Mouse (Mus musculus) A20 (cell line): ENCODE measurements around the gene Gm30302.

ENCODE experiments used
- DNase-seq: peaks from one replicate; pipeline ENCODE4 v3.0.0-alpha.2; 2011; ENCODE audit warnings: low read depth, low spot score

Gm30302 gene

GRCm38 (mm10) chr13:49738011-49738410 lies 60.8 kb downstream of the Gm30302 start:
- DNase-seq: no peak

DNA sequence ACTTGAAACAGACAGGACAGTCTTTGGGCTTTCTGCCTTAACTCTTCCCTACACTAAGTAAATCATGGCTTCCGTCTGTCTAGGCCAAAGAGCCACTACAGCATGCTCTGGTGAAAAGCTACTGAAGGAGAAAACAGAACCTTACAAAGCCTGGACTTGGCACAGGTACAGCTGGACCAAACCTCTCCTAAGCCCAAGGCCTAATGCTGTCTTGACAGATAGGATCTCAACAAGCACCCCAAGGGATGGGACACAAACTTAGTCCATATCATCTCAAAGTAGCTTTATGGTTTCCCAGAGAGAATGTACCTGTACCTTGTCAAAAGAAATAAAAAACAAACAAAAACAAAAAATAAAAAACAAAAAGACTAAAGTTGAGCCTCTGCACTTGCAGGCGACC lies 62.4 kb downstream of the Gm30302 start:
- DNase-seq: no peak
